Mouse (Mus musculus) heart, embryonic 13.5 days (tissue): ENCODE data around the gene Trmt61a. TPM values are rescaled to one million over a fixed set of nuclear protein-coding genes. Genes with fewer than 3 reads are reported as not detected.
"Not testable (repeated sequence)": the region's sequence is repeated elsewhere in the genome, so short reads cannot be mapped to it uniquely, and the experiment has no call there.

ENCODE experiments used
- ATAC-seq: fragments of 200-750 bp; cut with Nextera tagmentation; 2 replicates; pipeline ENCODE4 v1.8.0; 2017; ENCODE audit warnings: moderate TSS enrichment; ENCODE audit not compliant: insufficient number of reproducible peaks, low FRiP score, low TSS enrichment; ENCODE audit errors: extremely low read depth
- H3K27ac ChIP-seq: fragments of 300-500 bp; sonication (generic); replicated peaks from 2 replicates; pipeline ENCODE4 v1.5.1; 2015; ENCODE audit warnings: moderate library complexity, mild to moderate bottlenecking, inconsistent platforms
- H3K27me3 ChIP-seq: fragments of 300-500 bp; sonication (generic); replicated peaks from 2 replicates; pipeline ENCODE4 v1.6.1; 2015; ENCODE audit warnings: mild to moderate bottlenecking, inconsistent platforms
- H3K36me3 ChIP-seq: fragments of 300-500 bp; sonication (generic); 2 replicates; pipeline ENCODE4 v1.6.1; 2015; ENCODE audit warnings: mild to moderate bottlenecking, inconsistent platforms
- H3K4me1 ChIP-seq: fragments of 300-500 bp; sonication (generic); 2 replicates; pipeline ENCODE4 v1.6.1; 2015; ENCODE audit warnings: inconsistent platforms
- H3K4me2 ChIP-seq: fragments of 300-500 bp; sonication (generic); 2 replicates; pipeline ENCODE4 v1.6.1; 2015; ENCODE audit warnings: inconsistent platforms, mild to moderate bottlenecking, moderate library complexity
- H3K4me3 ChIP-seq: fragments of 300-500 bp; sonication (generic); 2 replicates; pipeline ENCODE4 v1.5.1; 2015; ENCODE audit warnings: moderate library complexity, mild to moderate bottlenecking, inconsistent platforms
- H3K9ac ChIP-seq: fragments of 300-500 bp; sonication (generic); 2 replicates; pipeline ENCODE4 v1.6.1; 2015; ENCODE audit warnings: inconsistent platforms, mild to moderate bottlenecking, moderate library complexity
- H3K9me3 ChIP-seq: fragments of 300-500 bp; sonication (generic); 2 replicates; pipeline ENCODE4 v1.6.1; 2016; ENCODE audit warnings: inconsistent platforms
- WGBS: fragments of 180-500 bp; shearing (Covaris S2); methylation state at CpG from one replicate; pipeline ENCODE4 v1.1.7; 2015; ENCODE audit warnings: mixed read lengths; 5-methylcytosine and 5-hydroxymethylcytosine counted together
- polyA plus RNA-seq: library from polyadenylated mRNA; unstranded; fragments of >200 nt; fragmentation: Nextera tagmentation; extraction: Ambion mirVana; gene quantifications from 2 replicates; pipeline ENCODE4 v1.2.1, GENCODE M21; 2015

Gene Trmt61a
- polyA plus RNA-seq, 1 experiment from 2014 or later: 7.8 TPM

DNA sequence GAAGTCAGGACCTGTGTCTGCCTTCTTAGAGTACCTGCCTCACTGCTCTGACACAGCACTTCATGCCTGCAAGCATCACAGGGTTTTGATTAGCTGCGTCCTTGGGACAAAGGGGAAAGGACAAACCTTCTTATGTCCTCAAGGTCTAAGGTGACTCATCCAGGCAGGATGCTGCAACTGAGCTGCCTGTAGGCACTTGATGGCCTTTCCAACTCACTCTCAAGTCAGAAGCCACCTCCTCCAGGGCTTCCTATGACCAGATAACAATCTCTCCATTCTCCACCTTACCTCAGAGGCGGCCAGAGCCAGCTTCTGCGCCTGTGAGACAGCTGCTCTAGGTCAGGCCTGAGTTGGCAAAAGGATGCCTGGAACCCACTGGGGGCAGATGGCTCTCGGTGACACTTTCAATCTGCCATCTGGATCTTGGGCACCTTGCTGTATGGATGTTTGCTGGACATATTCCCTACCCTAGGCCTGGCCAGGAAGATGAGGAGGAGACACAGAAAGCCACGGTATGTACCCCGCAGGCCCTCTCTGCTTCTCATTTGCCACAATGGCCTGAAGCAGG lies 20.5 kb downstream of the Trmt61a start:
- 70% methylated on average over 6 of the region's 6 CpGs for WGBS

GRCm38 (mm10) chr12:111699542-111699941 lies 21.6 kb downstream of the Trmt61a start:
- Histone ChIP-seq H3K4me2 (no peak overlapping the region), H3K9me3 (no peaks in the 10 kb centered on the region), H3K27ac (no peak overlapping the region), H3K4me3 (no peak overlapping the region), H3K27me3 (no peaks in the 10 kb centered on the region), H3K36me3 (no peaks in the 10 kb centered on the region), H3K4me1 (peaks cover 22% of the 10 kb centered on the region), H3K9ac (no peak overlapping the region)
- 78% methylated on average over 4 of the region's 4 CpGs for WGBS
- ATAC-seq: no peak

More for the DNA sequence above, 20.5 kb downstream of the Trmt61a start:
- Histone ChIP-seq H3K9me3 (no peaks in the 10 kb centered on the region), H3K9ac (peak overlapping the region; percentile 38), H3K4me2 (no peak overlapping the region), H3K4me1 (peaks cover 29% of the 10 kb centered on the region), H3K27me3 (no peaks in the 10 kb centered on the region), H3K27ac (no peak overlapping the region), H3K36me3 (no peaks in the 10 kb centered on the region), H3K4me3 (no peak overlapping the region)
- no peak for ATAC-seq

DNA sequence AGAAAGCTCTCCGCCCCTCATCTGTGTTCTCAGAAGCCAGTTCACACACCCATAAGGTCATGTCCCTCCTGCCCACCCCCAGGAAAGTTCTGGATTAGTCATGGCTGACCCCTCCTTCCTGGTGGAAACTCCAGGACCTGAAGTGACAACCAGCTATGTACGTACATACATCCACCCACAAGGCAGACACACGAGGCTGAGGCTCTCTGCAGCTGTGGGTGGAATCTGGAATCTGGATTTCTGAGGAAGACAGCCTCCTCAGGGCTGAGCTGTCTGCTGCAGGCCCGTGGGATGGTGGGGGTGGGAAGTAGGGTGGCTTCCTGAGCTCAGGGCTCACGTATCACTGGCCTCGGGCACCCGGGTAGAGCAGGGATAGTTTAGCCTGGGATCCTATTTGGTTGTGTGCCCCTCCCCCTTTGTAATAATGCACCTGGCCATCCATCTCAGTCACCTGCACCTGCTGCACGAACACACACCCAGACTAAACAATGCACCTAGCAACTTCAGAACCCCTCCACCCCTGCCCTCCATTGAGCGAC lies 23.1 kb downstream of the Trmt61a start:
- no peak overlapping the region for H3K4me2 ChIP-seq
- H3K9me3 ChIP-seq: no peaks in the 10 kb centered on the region
- no peaks in the 10 kb centered on the region for H3K36me3 ChIP-seq
- no peaks in the 10 kb centered on the region for H3K27me3 ChIP-seq
- WGBS: 62% methylated on average over 9 of the region's 9 CpGs
- H3K4me1 ChIP-seq: peaks cover 26% of the 10 kb centered on the region
- H3K4me3 ChIP-seq: no peak overlapping the region
- no peak for ATAC-seq
- no peak overlapping the region for H3K9ac ChIP-seq
- H3K27ac ChIP-seq: no peak overlapping the region

DNA sequence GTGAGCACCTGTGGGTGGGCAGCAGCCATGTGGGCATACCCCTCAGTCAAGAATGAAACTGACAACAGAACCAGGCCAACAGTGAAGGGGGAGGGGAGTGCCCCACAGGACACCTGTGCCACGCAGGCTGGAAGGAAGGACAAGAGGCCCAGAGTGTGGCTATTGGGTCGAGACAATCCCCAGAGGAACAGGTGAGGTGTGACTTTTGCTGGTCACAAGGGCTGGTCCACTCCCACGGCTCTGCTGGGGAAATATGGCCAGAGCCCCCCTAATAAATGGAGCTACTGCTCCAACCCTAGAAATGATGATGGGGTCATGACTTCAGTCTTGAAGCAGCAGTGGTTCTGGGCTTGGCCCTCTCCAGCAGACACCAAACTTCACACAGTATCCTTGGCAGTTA lies 25.4 kb downstream of the Trmt61a start:
- H3K4me1 ChIP-seq: peaks cover 36% of the 10 kb centered on the region
- H3K27me3 ChIP-seq: no peaks in the 10 kb centered on the region
- peaks cover 13% of the 10 kb centered on the region for H3K36me3 ChIP-seq
- no peak overlapping the region for H3K27ac ChIP-seq
- H3K9me3 ChIP-seq: no peaks in the 10 kb centered on the region
- ATAC-seq: no peak
- H3K9ac ChIP-seq: no peak overlapping the region
- no peak overlapping the region for H3K4me3 ChIP-seq
- H3K4me2 ChIP-seq: no peak overlapping the region
- WGBS: 70% methylated on average over 3 of the region's 3 CpGs

DNA sequence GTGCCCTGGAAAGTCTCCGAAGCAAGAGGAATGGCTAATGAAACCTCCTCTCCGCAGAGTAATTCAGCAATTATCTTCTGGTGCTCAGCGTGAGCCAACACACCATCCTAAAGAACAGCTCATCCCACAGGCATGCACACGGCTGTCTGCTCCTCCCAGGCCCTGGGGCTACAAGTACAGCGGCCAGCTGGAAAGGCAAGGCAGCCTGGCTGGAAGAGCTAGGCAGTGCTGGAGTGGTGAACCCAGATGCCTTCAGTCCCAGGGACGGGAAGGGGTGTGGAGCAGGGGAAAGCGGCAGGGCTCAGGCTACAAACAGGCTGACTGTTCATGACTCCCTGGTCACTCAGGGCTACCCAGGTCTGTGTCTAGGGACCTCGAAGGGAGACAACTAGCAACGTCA lies 26.7 kb downstream of the Trmt61a start:
- peak overlapping the region; percentile 15 for H3K9ac ChIP-seq
- ATAC-seq: 0 out of 2 replicates have a peak, but pooled peaks have one; percentile 48
- H3K27me3 ChIP-seq: no peaks in the 10 kb centered on the region
- peaks cover 25% of the 10 kb centered on the region for H3K36me3 ChIP-seq
- H3K4me2 ChIP-seq: peak overlapping the region; percentile 22; the same call in 1 of the 2 replicates
- H3K4me1 ChIP-seq: peaks cover 32% of the 10 kb centered on the region
- 36% methylated on average over 9 of the region's 9 CpGs for WGBS
- H3K4me3 ChIP-seq: no peak overlapping the region
- H3K9me3 ChIP-seq: no peaks in the 10 kb centered on the region
- peak overlapping the region; percentile 79 for H3K27ac ChIP-seq

DNA sequence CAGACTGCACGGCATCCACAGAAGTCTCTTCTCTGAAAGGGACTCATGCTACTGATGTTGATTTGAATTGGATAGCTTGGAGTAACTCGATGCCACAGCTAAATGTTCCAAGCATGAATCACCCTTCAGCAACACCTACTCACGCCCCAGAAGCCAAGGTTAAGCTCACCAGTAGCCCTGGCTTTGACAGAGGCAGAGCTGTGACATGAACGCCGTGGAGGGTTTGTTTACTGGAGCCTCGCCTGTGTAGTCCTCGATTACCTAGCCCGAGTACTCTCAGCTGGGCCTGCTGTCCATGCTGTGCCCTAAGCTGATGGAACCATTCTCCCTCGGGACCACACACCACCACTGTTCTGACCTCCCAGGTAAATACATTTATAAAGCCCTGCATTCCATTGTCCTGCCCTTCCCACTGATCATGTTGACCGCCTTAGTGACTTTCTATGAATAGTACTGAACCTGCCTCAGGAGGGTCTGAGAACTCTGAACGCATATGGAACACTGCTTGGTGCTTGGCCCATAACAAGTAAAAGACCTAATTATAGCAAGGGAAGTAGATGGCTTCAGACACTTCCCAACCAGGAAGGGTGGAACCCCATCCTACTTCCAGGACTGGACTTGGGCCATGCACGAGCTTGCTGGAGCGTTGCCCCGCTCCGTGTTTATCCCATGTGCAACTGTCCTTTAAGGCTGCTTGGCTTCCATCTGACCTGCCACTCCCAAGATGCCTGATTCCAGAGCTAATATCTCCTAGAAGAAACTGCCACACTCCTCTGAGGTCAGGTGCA lies 27.5 kb downstream of the Trmt61a start:
- WGBS: 41% methylated on average over 15 of the region's 15 CpGs
- Histone ChIP-seq H3K9ac (peak overlapping the region; percentile 15; the same call in 1 of the 2 replicates), H3K4me1 (peaks cover 32% of the 10 kb centered on the region), H3K36me3 (peaks cover 32% of the 10 kb centered on the region), H3K27ac (peak overlapping the region; percentile 79), H3K27me3 (no peaks in the 10 kb centered on the region), H3K4me2 (peak overlapping the region; percentile 22), H3K9me3 (no peaks in the 10 kb centered on the region), H3K4me3 (no peak overlapping the region)
- 0 out of 2 replicates have a peak, but pooled peaks have one; percentile 28 for ATAC-seq

DNA sequence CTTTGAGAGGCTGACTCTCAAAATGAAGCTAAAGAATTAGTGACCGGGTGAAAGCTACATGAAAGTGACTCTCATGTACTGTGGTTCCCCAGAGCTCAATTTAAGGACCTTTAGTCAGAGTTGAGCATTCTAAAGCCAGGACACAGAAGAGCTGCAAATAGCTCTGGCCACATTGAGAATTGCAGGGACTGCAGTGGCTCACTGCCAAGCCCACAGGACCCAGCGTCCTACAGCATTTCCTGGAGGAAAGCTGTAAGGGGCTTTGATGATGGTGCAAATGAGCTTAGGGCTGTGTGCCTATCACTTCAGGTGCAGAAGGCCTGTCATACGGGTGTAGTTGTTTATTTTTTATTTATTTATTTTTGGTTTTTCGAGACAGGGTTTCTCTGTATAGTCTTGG lies 30.3 kb downstream of the Trmt61a start:
- 58% methylated on average over 4 of the region's 4 CpGs for WGBS
- H3K27ac ChIP-seq: no peak overlapping the region
- peak overlapping the region; percentile 8; the same call in 1 of the 2 replicates for H3K9ac ChIP-seq
- no peak overlapping the region for H3K4me2 ChIP-seq
- no peak overlapping the region for H3K4me3 ChIP-seq
- H3K9me3 ChIP-seq: no peaks in the 10 kb centered on the region
- peaks cover 41% of the 10 kb centered on the region for H3K36me3 ChIP-seq
- ATAC-seq: no peak
- H3K27me3 ChIP-seq: no peaks in the 10 kb centered on the region
- H3K4me1 ChIP-seq: peaks cover 48% of the 10 kb centered on the region

DNA sequence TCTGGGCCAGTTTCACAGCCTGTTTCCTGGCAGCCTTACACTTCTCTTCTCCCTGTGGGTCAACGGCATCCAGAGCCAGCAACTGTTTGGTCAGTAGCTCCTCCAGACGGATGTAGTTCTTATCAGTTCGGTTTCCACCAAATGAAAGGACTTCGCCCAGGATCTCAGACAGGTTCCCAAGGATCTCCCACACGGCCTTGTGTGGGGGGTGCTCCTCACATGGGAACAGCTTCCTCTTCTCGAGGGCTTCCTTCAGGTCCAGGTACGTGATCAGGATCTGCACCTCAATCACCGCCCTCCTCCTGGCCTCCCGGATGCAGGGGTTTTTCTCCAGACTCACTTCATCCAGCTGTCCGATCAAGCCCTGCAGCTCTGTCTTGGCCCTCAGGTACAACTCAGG lies 32.2 kb downstream of the Trmt61a start:
- Histone ChIP-seq H3K9ac (no peak overlapping the region), H3K4me1 (peaks cover 50% of the 10 kb centered on the region), H3K4me3 (no peak overlapping the region), H3K36me3 (peaks cover 45% of the 10 kb centered on the region), H3K4me2 (no peak overlapping the region), H3K27me3 (no peaks in the 10 kb centered on the region), H3K9me3 (no peaks in the 10 kb centered on the region), H3K27ac (no peak overlapping the region)
- ATAC-seq: no peak
- WGBS: 75% methylated on average over 10 of the region's 10 CpGs

GRCm38 (mm10) chr12:111712476-111712875 lies 34.6 kb downstream of the Trmt61a start:
- H3K4me3 ChIP-seq: peak overlapping the region; percentile 99
- H3K9ac ChIP-seq: peak overlapping the region; percentile 99
- H3K9me3 ChIP-seq: no peaks in the 10 kb centered on the region
- no peak; the same call in 1 of the 2 replicates for ATAC-seq
- peak overlapping the region; percentile 85 for H3K4me2 ChIP-seq
- no peaks in the 10 kb centered on the region for H3K27me3 ChIP-seq
- H3K4me1 ChIP-seq: peaks cover 35% of the 10 kb centered on the region
- WGBS: under 1% methylated on average over 32 of the region's 33 CpGs
- H3K27ac ChIP-seq: peak overlapping the region; percentile 80
- peaks cover 51% of the 10 kb centered on the region for H3K36me3 ChIP-seq

GRCm38 (mm10) chr12:111713004-111713651 lies 35.2 kb downstream of the Trmt61a start, which contains the start of the genes Bag5 and Apopt1:
Bag5 (minus strand) TSS chr12:111713257.
Apopt1 (plus strand) TSS chr12:111713261.
- Histone ChIP-seq H3K4me3 (peak within 1 kb of the TSS; percentile 99), H3K4me1 (peaks cover 30% of the 10 kb centered on the region), H3K9ac (peak within 1 kb of the TSS; percentile 99), H3K4me2 (peak within 1 kb of the TSS; percentile 85), H3K36me3 (peaks cover 44% of the 10 kb centered on the region), H3K9me3 (no peaks in the 10 kb centered on the region), H3K27ac (peak within 1 kb of the TSS; percentile 80), H3K27me3 (no peaks in the 10 kb centered on the region)
- WGBS: under 1% methylated on average over 80 of the region's 86 CpGs
- ATAC-seq: peak; percentile 79

- not testable (repeated sequence) for ATAC-seq, H3K27ac ChIP-seq, H3K27me3 ChIP-seq, H3K9me3 ChIP-seq
- Histone ChIP-seq H3K9ac (peak overlapping the region; percentile 99), H3K4me1 (peaks cover 28% of the 10 kb centered on the region), H3K36me3 (peaks cover 38% of the 10 kb centered on the region), H3K4me3 (peak overlapping the region; percentile 99), H3K4me2 (peak overlapping the region; percentile 85)
- WGBS: 66% methylated on average over 6 of the region's 6 CpGs
Measured at GRCm38 (mm10) chr12:111713880-111714279, 36.0 kb downstream of the Trmt61a start.
